In the genomic region with DNA sequence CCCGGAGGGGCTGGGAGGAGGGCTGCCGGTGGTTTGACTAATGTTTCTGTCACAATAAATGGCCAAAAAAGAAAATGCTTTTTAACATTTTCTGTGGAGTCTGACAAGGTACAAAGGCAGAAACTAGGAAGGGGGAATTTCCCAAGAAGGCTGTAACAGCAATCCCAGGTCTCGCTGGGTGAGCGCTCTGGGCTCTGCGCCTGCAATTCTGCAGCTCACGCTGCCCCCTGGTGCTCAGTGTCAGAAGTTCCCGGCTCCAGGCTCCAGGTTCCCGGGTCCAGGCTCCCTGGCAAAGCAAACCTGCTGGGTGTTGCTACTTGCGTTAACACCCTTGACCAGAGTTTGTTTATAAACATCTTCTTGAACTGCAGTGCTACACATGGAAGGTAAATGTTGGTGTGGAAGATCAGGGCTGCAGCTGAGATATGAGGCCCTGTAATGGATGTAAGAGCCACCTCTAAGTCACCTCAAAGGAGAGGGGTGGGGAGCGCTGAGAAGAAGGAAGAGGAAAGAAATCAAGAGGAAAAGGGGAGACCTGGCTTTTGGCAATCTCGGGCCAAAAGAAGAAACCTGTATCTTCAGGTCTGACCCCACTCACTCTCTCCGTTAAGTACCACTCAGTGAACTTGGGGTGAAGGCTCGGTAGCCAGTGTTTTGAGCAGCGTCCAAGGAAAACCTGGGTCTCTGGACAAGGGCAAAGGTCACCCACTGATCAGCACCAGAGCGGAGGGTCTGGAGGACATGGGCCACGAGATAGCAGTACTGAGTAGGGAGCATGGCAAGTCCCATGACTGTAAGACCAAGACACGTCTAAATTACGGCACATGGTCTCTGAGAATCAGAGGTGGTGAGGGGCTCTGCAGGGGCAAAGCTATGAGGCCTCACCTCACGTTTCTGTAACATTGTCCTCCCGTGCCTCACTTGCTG, we compare ENCODE assay signal across 9 mouse cellular contexts.
DNase-seq lines count a peak whose midpoint lies in the region; ATAC-seq and TF ChIP-seq lines count a peak whose summit lies in the region.
"Had no signal": no experiment of that assay in that cellular context is flagged by ENCODE, and none has a peak within 500 bp of the region (broad histone marks: within the 10 kb centered on the region; RNA-seq: fewer than 3 reads in every experiment).

No protein-coding gene starts in this region.

- peak; percentile 94 for TF ChIP-seq CTCF in brain, embryonic 14.5 days (IDR thresholded peaks at IDR 0.05; ENCODE audit: borderline replicate concordance, extremely low read depth, insufficient read depth, insufficient read length)

- TF ChIP-seq POLR2A in brain, embryonic 14.5 days (IDR thresholded peaks at IDR 0.05; ENCODE audit: borderline replicate concordance, extremely low read depth, insufficient read depth, insufficient read length, poor library complexity, severe bottlenecking): no peak

- DNase-seq in CD4-positive helper T cell, adult 2 months (ENCODE audit: low read depth, low spot score): peak; percentile 15
- peak; percentile 88 for DNase-seq in brain, embryonic 14.5 days (ENCODE audit: low read depth)
- DNase-seq in kidney, postnatal 10 days: peak; percentile 90
- DNase-seq in liver, embryonic 11.5 days (ENCODE audit: low spot score): peak; percentile 56
- DNase-seq in neural tube, embryonic 11.5 days (ENCODE audit: low spot score): peak; percentile 86
- peak; percentile 19 for DNase-seq in testis, postnatal 14 days (ENCODE audit: low spot score)

- no peaks in the 10 kb centered on the region for H3K36me3 ChIP-seq in heart, embryonic 11.5 days (ENCODE audit: control insufficient read depth, insufficient read depth, low read length)
- H3K36me3 ChIP-seq in liver, embryonic 11.5 days (ENCODE audit: control insufficient read depth, insufficient read depth, low read length): no peaks in the 10 kb centered on the region
- no peaks in the 10 kb centered on the region for H3K36me3 ChIP-seq in neural tube, embryonic 11.5 days (ENCODE audit: control insufficient read depth, insufficient read depth, low read length)
- H3K36me3 ChIP-seq: embryonic facial prominence, embryonic 13.5 days had no signal

- WGBS in heart, embryonic 11.5 days (ENCODE audit: insufficient replicate concordance): 46% methylated on average over 20 of the region's 20 CpGs
- 52% methylated on average over 20 of the region's 20 CpGs for WGBS in liver, embryonic 11.5 days
- WGBS in neural tube, embryonic 11.5 days: 52% methylated on average over 20 of the region's 20 CpGs

- ATAC-seq in erythroblast, adult 5-6 weeks (replicated peaks; ENCODE audit: low FRiP score, poor library complexity, severe bottlenecking): 0 out of 2 replicates have a peak, but pooled peaks have one; percentile 72
- ATAC-seq in heart, embryonic 11.5 days (replicated peaks; ENCODE audit: insufficient number of reproducible peaks, low FRiP score, low TSS enrichment): peak; percentile 46; the same call in 1 of the 2 replicates
- ATAC-seq in liver, embryonic 11.5 days (replicated peaks; ENCODE audit: low FRiP score): peak; percentile 49; the same call in 1 of the 2 replicates
- peak; percentile 81 for ATAC-seq in neural tube, embryonic 11.5 days (ENCODE audit: insufficient read depth, low FRiP score, low TSS enrichment)

- H3K4me2 ChIP-seq in heart, embryonic 11.5 days: no peak overlapping the region
- H3K4me2 ChIP-seq in liver, embryonic 11.5 days: no peak overlapping the region
- H3K4me2 ChIP-seq in neural tube, embryonic 11.5 days (ENCODE audit: low read depth): no peak overlapping the region
- H3K4me2 ChIP-seq: embryonic facial prominence, embryonic 13.5 days had no signal

- no peaks in the 10 kb centered on the region for H3K9me3 ChIP-seq in heart, embryonic 11.5 days (replicated peaks; ENCODE audit: control insufficient read depth, low read length)
- no peaks in the 10 kb centered on the region for H3K9me3 ChIP-seq in liver, embryonic 11.5 days (ENCODE audit: control insufficient read depth, low read length)
- no peaks in the 10 kb centered on the region for H3K9me3 ChIP-seq in neural tube, embryonic 11.5 days (ENCODE audit: control insufficient read depth, low read length)
- H3K9me3 ChIP-seq: embryonic facial prominence, embryonic 13.5 days had no signal

- H3K4me1 ChIP-seq in heart, embryonic 11.5 days (ENCODE audit: control insufficient read depth, insufficient read depth, low read length): no peaks in the 10 kb centered on the region
- H3K4me1 ChIP-seq in liver, embryonic 11.5 days (replicated peaks; ENCODE audit: control insufficient read depth, insufficient read depth, low read length): no peaks in the 10 kb centered on the region
- peaks cover 4% of the 10 kb centered on the region; the same call in 1 of the 2 replicates for H3K4me1 ChIP-seq in neural tube, embryonic 11.5 days (ENCODE audit: control insufficient read depth, insufficient read depth, low read length)

- no peak overlapping the region for H3K4me3 ChIP-seq in heart, embryonic 11.5 days (ENCODE audit: low read depth, low read length)
- no peak overlapping the region for H3K4me3 ChIP-seq in liver, embryonic 11.5 days (ENCODE audit: low read depth, low read length)
- no peak overlapping the region for H3K4me3 ChIP-seq in neural tube, embryonic 11.5 days (ENCODE audit: low read depth, low read length)
- H3K4me3 ChIP-seq: embryonic facial prominence, embryonic 13.5 days had no signal

- H3K27ac ChIP-seq in heart, embryonic 11.5 days (ENCODE audit: low read depth, low read length): no peak overlapping the region
- H3K27ac ChIP-seq in liver, embryonic 11.5 days (ENCODE audit: low read depth, low read length): no peak overlapping the region
- no peak overlapping the region for H3K27ac ChIP-seq in neural tube, embryonic 11.5 days (ENCODE audit: low read depth, low read length)
- H3K27ac ChIP-seq: embryonic facial prominence, embryonic 13.5 days had no signal

- no peaks in the 10 kb centered on the region for H3K27me3 ChIP-seq in heart, embryonic 11.5 days (ENCODE audit: control insufficient read depth, insufficient read depth, low read length)
- H3K27me3 ChIP-seq in liver, embryonic 11.5 days (replicated peaks; ENCODE audit: control insufficient read depth, insufficient read depth, low read length): no peaks in the 10 kb centered on the region
- no peaks in the 10 kb centered on the region for H3K27me3 ChIP-seq in neural tube, embryonic 11.5 days (ENCODE audit: control insufficient read depth, insufficient read depth, low read length)

- no peak overlapping the region for H3K9ac ChIP-seq in heart, embryonic 11.5 days (ENCODE audit: low read depth, low read length)
- H3K9ac ChIP-seq in liver, embryonic 11.5 days (ENCODE audit: low read depth, low read length): no peak overlapping the region
- H3K9ac ChIP-seq in neural tube, embryonic 11.5 days (ENCODE audit: low read length): no peak overlapping the region
- H3K9ac ChIP-seq: embryonic facial prominence, embryonic 13.5 days had no signal

Comparison
In these comparisons a context has a peak if more than half of its experiments do, and no peak if none do; other contexts are left out.
1. DNase-seq: peak in every context shown above with its lines; median percentile 90 in kidney, postnatal 10 days; 88 in brain, embryonic 14.5 days; 86 in neural tube, embryonic 11.5 days; 56 in liver, embryonic 11.5 days; 19 in testis, postnatal 14 days; 15 in CD4-positive helper T cell, adult 2 months.